Mouse (Mus musculus): ENCODE results near the gene Gm36210.

DNA sequence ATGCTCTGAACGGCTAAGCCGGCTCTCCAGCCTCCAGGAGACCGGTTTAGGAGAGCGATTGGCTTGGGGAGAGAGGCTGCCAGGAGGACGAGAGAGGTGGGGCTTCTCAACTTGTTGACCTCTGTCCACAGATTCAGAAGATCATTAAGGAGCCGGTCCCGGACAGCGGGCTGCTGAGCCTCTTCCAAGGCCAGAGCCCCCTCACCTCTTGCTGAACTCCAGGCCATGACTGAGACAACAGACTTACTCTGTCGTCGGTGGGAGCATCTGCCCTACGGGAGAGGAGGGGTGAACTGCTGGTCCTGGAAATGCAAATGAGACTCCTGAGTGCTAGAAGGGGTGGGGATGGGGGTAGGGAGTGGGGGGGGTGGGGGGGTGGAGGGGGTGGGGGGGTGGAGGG, 11.1 kb downstream of the Gm36210 start:
- TF ChIP-seq POLR2A (IDR thresholded peaks at IDR 0.05; ENCODE audit: insufficient read length, low read depth) (no peak), CEBPB (IDR thresholded peaks at IDR 0.05; ENCODE audit: insufficient read depth, poor library complexity, severe bottlenecking) (no peak)

Measured in myocyte (in vitro differentiated cells).